Mouse (Mus musculus): ENCODE data around the gene Casq2.
"Not testable (repeated sequence)": the region's sequence is repeated elsewhere in the genome, so short reads cannot be mapped to it uniquely, and the experiment has no call there.

Casq2 gene

GRCm38 (mm10) chr3:102137158-102137557 lies 50.9 kb downstream of the Casq2 start:
- DNase-seq = no peak

GRCm38 (mm10) chr3:102138899-102139298 lies 52.7 kb downstream of the Casq2 start:
- peak; percentile 31 to 40 for DNase-seq

DNA sequence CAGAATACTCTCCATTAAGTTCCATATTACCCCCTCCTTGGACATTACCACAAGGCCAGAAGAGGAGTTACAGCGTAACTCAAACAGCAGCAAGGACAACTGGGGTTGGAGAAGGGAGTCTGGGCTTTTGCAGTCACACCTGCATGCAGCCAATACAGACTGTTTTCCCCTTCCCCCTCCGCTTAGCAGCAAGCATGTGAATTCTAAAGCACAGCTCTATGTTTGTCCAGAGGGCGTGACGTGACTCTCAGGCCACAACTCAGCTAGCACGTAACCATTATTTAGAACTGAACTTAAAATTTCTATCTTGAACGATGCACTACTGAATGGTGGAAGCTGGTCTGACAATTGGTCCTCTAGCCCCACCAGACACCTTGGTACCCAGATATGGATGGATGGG lies 54.4 kb downstream of the Casq2 start:
- no peak for DNase-seq

GRCm38 (mm10) chr3:102141451-102141850 lies 55.2 kb downstream of the Casq2 start:
- no peak for DNase-seq

DNA sequence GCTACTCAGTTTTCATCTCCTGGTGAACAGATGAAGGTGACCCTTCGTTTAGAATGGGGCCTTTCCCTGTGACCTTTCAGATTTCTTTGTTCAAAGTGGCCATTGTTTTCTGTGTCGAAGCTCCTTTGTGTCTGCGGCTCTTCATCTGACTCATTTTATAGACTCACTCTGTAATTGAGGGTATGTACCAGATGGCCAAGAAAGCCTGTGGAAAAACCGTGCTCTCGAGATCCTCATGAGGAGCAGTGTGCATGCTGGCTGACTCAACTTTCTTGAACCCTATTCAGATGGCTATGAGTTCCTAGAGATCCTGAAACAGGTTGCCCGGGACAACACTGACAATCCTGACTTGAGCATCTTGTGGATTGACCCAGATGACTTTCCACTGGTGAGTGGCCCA lies 55.7 kb downstream of the Casq2 start:
- DNase-seq = no peak

- DNase-seq = no peak
Observed at GRCm38 (mm10) chr3:102142947-102143346, 56.7 kb downstream of the Casq2 start.

DNA sequence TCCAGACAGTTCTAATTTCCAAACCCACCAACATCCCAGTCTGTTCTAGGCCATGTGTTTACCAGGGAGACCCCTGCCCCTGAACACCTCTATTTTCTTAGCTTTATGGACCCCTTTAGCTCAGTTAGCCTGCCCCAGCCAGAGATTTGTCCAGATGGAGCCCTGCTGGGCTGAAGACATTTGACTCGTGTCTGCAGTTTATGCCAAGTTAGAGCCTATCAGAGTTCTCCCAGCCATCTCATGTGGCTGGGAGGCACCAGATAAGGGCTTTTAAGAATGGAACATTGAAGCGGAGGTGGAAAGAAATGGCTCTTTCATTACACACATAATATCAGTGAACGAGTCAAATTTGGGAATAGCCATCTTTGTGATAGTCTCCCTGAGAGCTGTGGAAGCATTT lies 57.3 kb downstream of the Casq2 start:
- no peak for DNase-seq

GRCm38 (mm10) chr3:102144401-102144800 lies 58.2 kb downstream of the Casq2 start:
- no peak for DNase-seq

DNA sequence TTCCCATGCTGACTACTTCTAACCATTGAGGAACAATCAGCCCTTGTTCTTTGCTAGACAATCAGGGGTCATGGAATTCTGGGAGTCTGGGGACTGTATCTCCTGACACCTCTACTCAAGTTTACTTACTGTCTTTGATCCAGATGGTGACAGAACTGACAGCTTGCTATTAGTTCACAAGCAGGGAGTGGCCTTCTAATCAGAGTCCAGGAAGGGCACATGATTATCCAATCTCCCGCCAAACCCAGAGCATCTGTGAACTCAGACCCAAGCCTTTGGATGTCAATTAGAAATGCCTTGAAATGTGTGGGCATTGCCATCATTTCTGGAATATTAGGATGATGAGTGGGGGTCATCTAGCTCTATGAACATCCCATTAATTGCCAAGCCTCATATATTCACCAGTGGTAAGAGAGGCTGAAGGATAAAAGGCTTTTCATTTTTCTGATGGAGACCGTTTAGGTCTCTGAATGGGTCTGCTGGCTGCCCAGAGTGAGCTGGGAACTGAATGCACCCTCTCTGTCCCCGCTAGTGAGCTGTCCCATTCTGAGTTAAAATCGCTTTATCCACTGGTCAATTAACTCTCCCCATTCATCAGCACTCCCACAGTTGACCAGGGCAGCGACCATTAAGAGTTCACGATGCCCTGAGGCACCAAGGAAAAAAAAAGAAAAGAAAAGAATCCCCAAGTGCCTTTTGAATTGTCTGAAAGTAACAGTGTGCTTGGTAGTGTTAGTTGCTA lies 59.6 kb downstream of the Casq2 start:
- DNase-seq = no peak

DNA sequence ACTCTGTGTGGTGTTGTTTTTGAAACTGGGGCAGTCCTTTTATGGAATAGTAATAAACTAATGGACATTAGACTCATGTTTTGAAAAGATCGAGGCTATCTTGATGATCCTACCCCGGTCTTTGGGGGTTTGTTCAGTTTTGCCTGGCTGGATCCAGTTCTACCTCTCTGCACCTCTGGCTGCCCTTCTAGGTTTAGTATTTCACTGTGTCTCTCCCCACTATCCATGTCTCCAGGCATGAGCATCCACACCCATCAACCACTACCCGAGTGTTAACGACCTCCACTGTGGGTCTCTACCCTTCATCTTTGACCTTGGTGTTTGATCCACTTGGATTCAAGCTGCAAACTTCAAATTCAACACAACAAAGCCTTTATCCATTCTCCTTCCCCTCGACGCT lies 60.2 kb downstream of the Casq2 start:
- DNase-seq = no peak

GRCm38 (mm10) chr3:102147189-102147588 lies 61.0 kb downstream of the Casq2 start:
- DNase-seq = no peak

DNA sequence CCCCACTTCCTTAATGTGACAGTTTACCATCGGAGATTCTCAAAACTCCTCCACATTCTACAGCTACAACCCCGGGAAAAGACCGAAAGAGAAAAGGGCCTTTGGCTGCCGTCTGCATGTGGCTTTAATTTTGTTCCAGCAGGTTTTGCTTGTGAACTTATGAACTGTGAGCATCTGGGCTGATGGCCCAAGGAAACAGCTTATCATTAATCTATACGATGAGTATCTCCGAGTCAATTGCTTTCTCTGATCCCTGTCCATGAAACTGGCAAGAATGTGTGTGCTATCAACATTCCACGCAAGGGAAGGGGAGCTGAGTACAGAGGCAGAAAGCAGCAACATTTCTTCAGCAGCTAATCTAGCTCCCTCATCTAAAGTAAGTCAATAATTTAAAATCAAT lies 63.7 kb downstream of the Casq2 start:
- DNase-seq = no peak

GRCm38 (mm10) chr3:102151850-102152249 lies 65.6 kb downstream of the Casq2 start:
- no peak for DNase-seq

GRCm38 (mm10) chr3:102152471-102152870 lies 66.3 kb downstream of the Casq2 start:
- DNase-seq = peak; percentile 22 to 51

GRCm38 (mm10) chr3:102152872-102153271 lies 66.7 kb downstream of the Casq2 start:
- peak; percentile 68 to 79 for DNase-seq

DNA sequence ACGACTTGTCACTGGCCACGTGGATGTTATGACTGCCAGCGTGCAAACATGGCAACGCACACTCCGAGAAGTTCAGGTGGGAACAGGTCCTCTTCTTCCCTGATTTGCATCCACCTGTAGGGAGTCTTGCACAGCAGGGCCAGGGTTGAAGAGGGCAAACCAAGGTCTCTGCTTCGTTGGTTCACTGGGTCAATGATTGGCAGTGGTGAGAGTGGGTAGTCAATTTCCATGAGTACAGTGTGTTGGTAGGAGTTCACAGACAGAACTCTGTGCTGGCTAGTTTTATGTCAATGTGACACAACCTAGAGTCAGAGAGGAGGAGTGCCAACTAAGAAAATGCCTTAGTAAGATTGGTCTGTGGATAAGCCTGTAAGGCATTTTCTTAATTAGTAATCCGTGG lies 67.9 kb downstream of the Casq2 start:
- peak in 1 of 2 experiments; percentile 39 for DNase-seq

DNA sequence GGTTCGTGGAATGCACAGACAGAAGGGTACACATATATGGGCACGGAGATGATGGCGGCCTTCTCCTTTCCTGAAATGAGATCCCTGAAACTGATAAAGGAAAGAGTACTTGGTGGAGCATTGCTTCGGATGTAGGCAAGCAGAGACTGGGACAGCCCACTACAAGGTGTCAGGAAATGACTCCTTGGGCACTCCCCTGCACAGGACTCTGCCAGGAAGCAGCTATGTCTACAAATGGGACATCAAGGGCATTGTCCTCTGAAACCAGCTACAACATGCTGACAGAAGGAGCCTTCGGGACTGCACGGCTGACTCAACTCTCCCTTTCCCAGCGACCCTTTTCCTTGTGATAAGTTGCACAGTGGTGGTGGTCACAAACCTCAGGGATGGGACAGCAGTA lies 70.5 kb downstream of the Casq2 start:
- DNase-seq = no peak

- DNase-seq = no peak
Observed at GRCm38 (mm10) chr3:102157652-102158051, 71.4 kb downstream of the Casq2 start.

- peak in 1 of 2 experiments; percentile 24 for DNase-seq
Observed at GRCm38 (mm10) chr3:102158759-102159422, 72.7 kb downstream of the Casq2 start.

- DNase-seq = peak; percentile 28 to 53
Observed at GRCm38 (mm10) chr3:102159423-102160325, 73.5 kb downstream of the Casq2 start.

DNA sequence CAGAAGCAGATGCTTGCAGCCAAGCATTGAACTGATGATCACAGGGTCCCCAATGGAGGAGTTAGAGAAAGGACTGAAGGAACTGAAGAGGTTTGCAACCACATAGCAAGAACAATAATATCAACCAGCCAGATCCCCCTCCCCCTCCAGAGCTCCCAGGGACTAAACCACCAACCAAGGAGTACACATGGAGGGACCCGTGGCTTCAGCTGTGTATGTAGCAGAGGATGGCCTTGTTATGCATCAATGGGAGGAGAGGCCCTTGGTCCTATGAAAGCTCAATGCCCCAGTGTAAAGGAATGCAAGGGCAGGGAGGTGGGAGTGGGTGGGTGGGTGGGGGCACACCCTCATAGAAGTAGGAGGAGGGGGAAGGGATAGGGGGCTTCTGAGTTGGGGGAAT lies 77.6 kb downstream of the Casq2 start:
- DNase-seq = not testable (repeated sequence)

DNA sequence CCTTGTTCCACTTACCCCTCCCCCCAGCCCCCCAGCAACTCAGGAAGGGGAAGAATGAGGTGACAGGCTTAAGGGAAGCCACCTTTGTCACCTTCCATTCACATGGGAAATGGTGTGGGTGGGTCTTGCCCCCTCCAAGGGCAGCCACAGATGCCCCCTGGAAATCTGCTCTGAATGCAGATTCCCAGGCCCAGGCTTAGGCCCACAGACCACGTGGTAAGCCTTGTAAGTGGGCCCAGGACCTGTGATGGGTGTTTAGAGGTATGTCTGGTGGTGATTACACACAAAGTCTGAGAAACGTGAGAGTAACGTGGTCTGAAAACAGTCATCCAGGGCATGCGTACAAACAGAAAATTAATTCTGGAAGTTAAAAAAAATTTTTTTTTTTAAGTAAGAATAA lies 78.7 kb downstream of the Casq2 start:
- no peak for DNase-seq

DNA sequence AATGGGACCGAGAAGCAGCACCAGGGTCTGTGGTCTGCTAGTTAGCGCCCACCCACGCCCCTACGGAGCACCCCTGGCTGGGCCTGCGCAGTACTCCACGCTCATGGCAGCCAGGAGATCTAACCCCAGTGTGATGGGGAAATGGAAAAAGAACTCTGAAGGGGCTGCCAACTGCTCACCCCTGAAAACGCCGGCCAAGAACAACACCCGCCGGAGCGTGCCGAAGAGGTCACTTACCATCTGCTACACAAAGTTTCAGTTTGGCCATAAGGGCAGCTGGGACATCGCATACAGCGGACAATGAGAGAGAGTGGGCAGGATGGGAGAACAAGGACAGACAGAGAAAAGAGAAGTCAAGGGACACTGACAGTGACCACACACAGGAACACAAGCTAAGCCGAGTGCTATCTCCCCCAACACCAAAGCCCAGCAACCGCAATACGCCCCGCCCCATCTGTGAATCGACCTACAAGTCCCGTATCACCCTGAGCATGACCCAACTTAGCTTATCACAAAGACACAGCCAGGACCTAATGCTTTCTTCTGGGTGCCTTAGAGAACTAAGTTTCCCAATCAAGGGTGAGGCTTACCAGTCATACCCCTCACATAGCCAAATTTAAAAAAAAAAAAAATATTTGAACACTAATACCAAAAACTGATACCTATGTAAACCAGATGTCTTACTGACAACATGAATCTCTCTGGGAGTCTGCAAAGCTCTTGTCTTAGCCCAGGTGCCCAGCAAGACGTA lies 79.5 kb downstream of the Casq2 start:
- DNase-seq = peak in 1 of 2 experiments; percentile 20

Measured in kidney, postnatal 4 days (tissue).